Mouse (Mus musculus) left cerebral cortex, adult 8-10 months (tissue): ENCODE data around the gene Tubgcp2. TPM values are rescaled to one million over a fixed set of nuclear protein-coding genes. Genes with fewer than 3 reads are reported as not detected.

Source experiments
- DNase-seq, 2 experiments: peaks; one replicate each; pipeline ENCODE4 v3.0.0; 2022; ENCODE audit warnings: low spot score in 2 of 2
- total RNA-seq, 4 experiments: library from RNA; stranded (reverse); gene quantifications; 2 replicates each; pipeline ENCODE4 v1.2.4; 2022

Gene Tubgcp2
- total RNA-seq, 4 experiments from 2014 or later = 36.6 to 44.2 (median 42.8) TPM

- DNase-seq = no peak
Measured at GRCm38 (mm10) chr7:139980778-139981177, 55.7 kb downstream of the Tubgcp2 start.

GRCm38 (mm10) chr7:139979011-139979719, 57.3 kb downstream of the Tubgcp2 start:
- peak; percentile 15 to 35 for DNase-seq

- peak; percentile 81 to 92 for DNase-seq
Measured at GRCm38 (mm10) chr7:139978278-139978892, 58.1 kb downstream of the Tubgcp2 start, which contains the start of gene 6430531B16Rik. Gene 6430531B16Rik (minus strand): TSS chr7:139978755.

- no peak for DNase-seq
Measured at GRCm38 (mm10) chr7:139975471-139975870, 61.0 kb downstream of the Tubgcp2 start.

- no peak for DNase-seq
Measured at GRCm38 (mm10) chr7:139974307-139974706, 62.2 kb downstream of the Tubgcp2 start.

- DNase-seq = no peak
Measured at GRCm38 (mm10) chr7:139972923-139973331, 63.5 kb downstream of the Tubgcp2 start.

GRCm38 (mm10) chr7:139971436-139971835, 65.0 kb downstream of the Tubgcp2 start:
- DNase-seq = no peak

- DNase-seq = no peak
Measured at GRCm38 (mm10) chr7:139970979-139971378, 65.5 kb downstream of the Tubgcp2 start.

GRCm38 (mm10) chr7:139970216-139970919, 66.1 kb downstream of the Tubgcp2 start:
- DNase-seq = no peak

- peak; percentile 73 to 76 for DNase-seq
Measured at GRCm38 (mm10) chr7:139969348-139970130, 66.9 kb downstream of the Tubgcp2 start.

GRCm38 (mm10) chr7:139968428-139968827, 68.0 kb downstream of the Tubgcp2 start:
- DNase-seq = no peak

GRCm38 (mm10) chr7:139967175-139967574, 69.3 kb downstream of the Tubgcp2 start:
- no peak for DNase-seq

- no peak for DNase-seq
Measured at GRCm38 (mm10) chr7:139963814-139964213, 72.7 kb downstream of the Tubgcp2 start.

- DNase-seq = no peak
Measured at GRCm38 (mm10) chr7:139961141-139961540, 75.3 kb downstream of the Tubgcp2 start.

GRCm38 (mm10) chr7:139957958-139958357, 78.5 kb downstream of the Tubgcp2 start:
- no peak for DNase-seq

GRCm38 (mm10) chr7:139957437-139957836, 79.0 kb downstream of the Tubgcp2 start:
- no peak for DNase-seq

- no peak for DNase-seq
Measured at GRCm38 (mm10) chr7:139956658-139957057, 79.8 kb downstream of the Tubgcp2 start.

GRCm38 (mm10) chr7:139955505-139955904, 81.0 kb downstream of the Tubgcp2 start:
- no peak for DNase-seq

- DNase-seq = no peak
Measured at GRCm38 (mm10) chr7:139951991-139952633, 84.4 kb downstream of the Tubgcp2 start.

- no peak for DNase-seq
Measured at GRCm38 (mm10) chr7:139951079-139951478, 85.4 kb downstream of the Tubgcp2 start.
